Mouse (Mus musculus): ENCODE data around the gene Foxo4. TPM values are rescaled to one million over a fixed set of nuclear protein-coding genes. Genes with fewer than 3 reads are reported as not detected.

Foxo4 gene
- polyA plus RNA-seq, 1 experiment from 2014 or later, result 4.3 TPM

GRCm38 (mm10) chrX:101263892-101264291 lies 9.6 kb downstream of the Foxo4 start, which contains the start of gene Gm614:
Gene Gm614, minus strand, starts transcription at chrX:101263992.
- Histone ChIP-seq H3K9ac (replicated peaks; ENCODE audit: low read length) (no peak within 1 kb of the TSS), H3K27me3 (ENCODE audit: control insufficient read depth, insufficient read depth, low read length) (no peaks in the 10 kb centered on the region), H3K4me2 (ENCODE audit: low read depth, low read length) (no peak within 1 kb of the TSS), H3K36me3 (replicated peaks; ENCODE audit: control insufficient read depth, insufficient read depth, low read depth, low read length) (no peaks in the 10 kb centered on the region), H3K4me3 (ENCODE audit: low read depth, low read length) (no peak within 1 kb of the TSS), H3K9me3 (replicated peaks; ENCODE audit: control insufficient read depth, low read length) (no peaks in the 10 kb centered on the region), H3K27ac (replicated peaks; ENCODE audit: low read depth, low read length) (no peak within 1 kb of the TSS), H3K4me1 (ENCODE audit: control insufficient read depth, insufficient read depth, low read length) (no peaks in the 10 kb centered on the region)
- ATAC-seq (replicated peaks; ENCODE audit: insufficient number of reproducible peaks, low FRiP score, low TSS enrichment, low read depth) (no peak), DNase-seq (ENCODE audit: low spot score) (no peak)
- WGBS, result 87% methylated on average over 1 of the region's 1 CpGs

GRCm38 (mm10) chrX:101266631-101267030 lies 12.3 kb downstream of the Foxo4 start:
- no peak overlapping the region for H3K4me3 ChIP-seq (ENCODE audit: low read depth, low read length)
- no peaks in the 10 kb centered on the region for H3K4me1 ChIP-seq (ENCODE audit: control insufficient read depth, insufficient read depth, low read length)
- H3K36me3 ChIP-seq (replicated peaks; ENCODE audit: control insufficient read depth, insufficient read depth, low read depth, low read length), result no peaks in the 10 kb centered on the region
- DNase-seq (ENCODE audit: low spot score) (no peak), ATAC-seq (replicated peaks; ENCODE audit: insufficient number of reproducible peaks, low FRiP score, low TSS enrichment, low read depth) (no peak)
- H3K27ac ChIP-seq (replicated peaks; ENCODE audit: low read depth, low read length), result no peak overlapping the region
- H3K4me2 ChIP-seq (ENCODE audit: low read depth, low read length), result no peak overlapping the region
- 97% methylated on average over 6 of the region's 6 CpGs for WGBS
- H3K9me3 ChIP-seq (replicated peaks; ENCODE audit: control insufficient read depth, low read length), result no peaks in the 10 kb centered on the region
- no peak overlapping the region for H3K9ac ChIP-seq (replicated peaks; ENCODE audit: low read length)
- H3K27me3 ChIP-seq (ENCODE audit: control insufficient read depth, insufficient read depth, low read length), result no peaks in the 10 kb centered on the region

DNA sequence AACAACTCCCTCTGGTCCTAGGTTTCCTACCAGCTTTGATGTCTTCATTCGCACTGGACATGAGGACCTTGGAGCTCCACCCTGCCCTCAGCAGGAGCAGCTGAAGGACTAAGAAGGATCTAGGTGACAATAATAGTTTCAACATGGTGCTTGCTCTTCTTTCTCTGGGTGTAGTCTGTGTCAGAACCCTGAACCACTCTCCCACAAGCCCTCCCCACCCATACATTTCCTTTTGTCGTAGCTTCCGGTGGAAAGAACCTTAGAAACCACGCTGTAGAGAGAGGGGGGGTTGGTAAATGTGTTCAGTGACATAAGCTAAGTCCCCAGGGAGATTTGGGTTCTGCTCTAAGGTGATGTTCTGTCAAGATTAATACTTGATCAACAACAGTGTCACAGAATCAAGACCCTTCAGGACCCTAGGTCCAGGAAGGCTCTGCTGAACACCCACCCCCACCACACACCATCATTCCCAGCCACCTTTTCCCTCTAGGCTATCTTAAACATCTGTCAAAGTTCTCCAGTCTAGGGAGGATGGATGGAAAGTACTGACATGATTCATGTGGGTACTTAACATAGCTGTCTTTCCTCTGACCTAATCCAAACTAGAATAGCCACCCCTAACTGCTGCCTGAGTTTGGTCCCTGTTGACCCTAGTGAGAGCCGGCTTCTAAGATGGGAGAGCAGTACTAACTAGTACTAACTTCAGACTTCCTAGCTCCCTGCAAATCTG lies 13.9 kb downstream of the Foxo4 start, which contains the start of gene Il2rg:
Il2rg (minus strand) TSS at position 231 of the 730 bp plus-strand sequence.
- 70% methylated on average over 5 of the region's 5 CpGs for WGBS
- no peak within 1 kb of the TSS for H3K9ac ChIP-seq (replicated peaks; ENCODE audit: low read length)
- no peaks in the 10 kb centered on the region for H3K36me3 ChIP-seq (replicated peaks; ENCODE audit: control insufficient read depth, insufficient read depth, low read depth, low read length)
- no peaks in the 10 kb centered on the region for H3K27me3 ChIP-seq (ENCODE audit: control insufficient read depth, insufficient read depth, low read length)
- no peak for ATAC-seq (replicated peaks; ENCODE audit: insufficient number of reproducible peaks, low FRiP score, low TSS enrichment, low read depth)
- H3K4me3 ChIP-seq (ENCODE audit: low read depth, low read length), result no peak within 1 kb of the TSS
- no peaks in the 10 kb centered on the region for H3K4me1 ChIP-seq (ENCODE audit: control insufficient read depth, insufficient read depth, low read length)
- no peak for DNase-seq (ENCODE audit: low spot score)
- H3K9me3 ChIP-seq (replicated peaks; ENCODE audit: control insufficient read depth, low read length), result no peaks in the 10 kb centered on the region
- no peak within 1 kb of the TSS for H3K27ac ChIP-seq (replicated peaks; ENCODE audit: low read depth, low read length)
- no peak within 1 kb of the TSS for H3K4me2 ChIP-seq (ENCODE audit: low read depth, low read length)

DNA sequence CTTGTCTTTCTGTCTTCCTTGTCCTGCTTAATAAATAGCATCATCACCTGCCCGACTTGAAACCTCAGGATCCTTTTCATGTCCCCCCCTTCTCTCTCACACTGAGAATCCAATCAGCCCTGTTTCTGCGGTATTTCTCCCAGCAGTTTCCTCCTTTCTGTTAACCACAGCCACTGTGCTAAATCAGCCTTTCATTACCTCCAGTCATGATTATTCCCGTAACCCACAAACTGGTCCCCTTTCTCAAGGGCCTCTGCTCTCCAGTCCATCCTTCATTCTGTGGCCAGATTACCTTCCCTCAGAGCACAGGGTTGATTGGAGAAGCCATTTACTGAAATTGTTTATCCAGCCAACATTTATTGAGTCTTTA lies 14.4 kb downstream of the Foxo4 start, which contains the start of gene Gm20489:
Gm20489 (minus strand) TSS at position 269 of the 370 bp plus-strand sequence.
- 56% methylated on average over 3 of the region's 3 CpGs for WGBS
- Histone ChIP-seq H3K9ac (replicated peaks; ENCODE audit: low read length) (no peak within 1 kb of the TSS), H3K4me2 (ENCODE audit: low read depth, low read length) (no peak within 1 kb of the TSS), H3K4me1 (ENCODE audit: control insufficient read depth, insufficient read depth, low read length) (no peaks in the 10 kb centered on the region), H3K36me3 (replicated peaks; ENCODE audit: control insufficient read depth, insufficient read depth, low read depth, low read length) (no peaks in the 10 kb centered on the region), H3K4me3 (ENCODE audit: low read depth, low read length) (no peak within 1 kb of the TSS), H3K9me3 (replicated peaks; ENCODE audit: control insufficient read depth, low read length) (no peaks in the 10 kb centered on the region), H3K27ac (replicated peaks; ENCODE audit: low read depth, low read length) (no peak within 1 kb of the TSS), H3K27me3 (ENCODE audit: control insufficient read depth, insufficient read depth, low read length) (no peaks in the 10 kb centered on the region)
- ATAC-seq (replicated peaks; ENCODE audit: insufficient number of reproducible peaks, low FRiP score, low TSS enrichment, low read depth) (no peak), DNase-seq (ENCODE audit: low spot score) (no peak)

DNA sequence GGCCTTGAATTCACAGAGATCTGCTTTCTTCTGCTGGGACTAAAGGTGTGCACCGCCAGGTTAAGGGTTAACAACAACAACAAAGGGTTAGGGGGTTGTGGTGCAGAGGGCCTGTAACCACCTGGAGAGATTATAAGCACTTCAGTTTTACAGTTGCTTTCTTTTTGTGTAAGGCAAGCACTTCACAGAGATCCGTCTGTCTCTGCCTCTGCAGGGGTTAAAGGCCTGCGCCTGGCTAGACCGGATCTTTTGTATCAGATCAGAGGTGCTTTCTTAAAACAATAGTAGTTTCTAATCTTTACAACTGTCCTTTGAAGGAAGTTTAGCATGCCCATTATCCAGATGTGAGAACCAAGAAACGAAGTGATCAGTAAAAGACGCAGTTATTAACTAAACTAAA lies 19.1 kb downstream of the Foxo4 start:
- ATAC-seq (replicated peaks; ENCODE audit: insufficient number of reproducible peaks, low FRiP score, low TSS enrichment, low read depth), result peak; percentile 34; the same call in 1 of the 2 replicates
- Histone ChIP-seq H3K9ac (replicated peaks; ENCODE audit: low read length) (peak overlapping the region; percentile 71), H3K36me3 (replicated peaks; ENCODE audit: control insufficient read depth, insufficient read depth, low read depth, low read length) (no peaks in the 10 kb centered on the region), H3K9me3 (replicated peaks; ENCODE audit: control insufficient read depth, low read length) (no peaks in the 10 kb centered on the region), H3K4me2 (ENCODE audit: low read depth, low read length) (peak overlapping the region; percentile 10; the same call in 1 of the 2 replicates), H3K4me3 (ENCODE audit: low read depth, low read length) (0 out of 2 replicates have a peak overlapping the region, but pooled peaks have one; percentile 51), H3K27me3 (ENCODE audit: control insufficient read depth, insufficient read depth, low read length) (no peaks in the 10 kb centered on the region), H3K4me1 (ENCODE audit: control insufficient read depth, insufficient read depth, low read length) (no peaks in the 10 kb centered on the region), H3K27ac (replicated peaks; ENCODE audit: low read depth, low read length) (no peak overlapping the region)
- 24% methylated on average over 6 of the region's 6 CpGs for WGBS
- DNase-seq (ENCODE audit: low spot score), result no peak

- Histone ChIP-seq H3K9me3 (replicated peaks; ENCODE audit: control insufficient read depth, low read length) (no peaks in the 10 kb centered on the region), H3K27me3 (ENCODE audit: control insufficient read depth, insufficient read depth, low read length) (no peaks in the 10 kb centered on the region), H3K4me3 (ENCODE audit: low read depth, low read length) (peak within 1 kb of the TSS; percentile 51), H3K27ac (replicated peaks; ENCODE audit: low read depth, low read length) (0 out of 2 replicates have a peak within 1 kb of the TSS, but pooled peaks have one; percentile 20), H3K36me3 (replicated peaks; ENCODE audit: control insufficient read depth, insufficient read depth, low read depth, low read length) (no peaks in the 10 kb centered on the region), H3K9ac (replicated peaks; ENCODE audit: low read length) (peak within 1 kb of the TSS; percentile 71), H3K4me2 (ENCODE audit: low read depth, low read length) (peak within 1 kb of the TSS; percentile 46), H3K4me1 (ENCODE audit: control insufficient read depth, insufficient read depth, low read length) (no peaks in the 10 kb centered on the region)
- DNase-seq (ENCODE audit: low spot score) (peak; percentile 90), ATAC-seq (replicated peaks; ENCODE audit: insufficient number of reproducible peaks, low FRiP score, low TSS enrichment, low read depth) (peak; percentile 96)
- 10% methylated on average over 53 of the region's 54 CpGs for WGBS
Measured at GRCm38 (mm10) chrX:101273875-101274738, 19.8 kb downstream of the Foxo4 start, which contains the start of gene Med12. Gene Med12, plus strand, starts transcription at chrX:101274030.

- no peaks in the 10 kb centered on the region; the same call in 1 of the 2 replicates for H3K36me3 ChIP-seq (replicated peaks; ENCODE audit: control insufficient read depth, insufficient read depth, low read depth, low read length)
- H3K27me3 ChIP-seq (ENCODE audit: control insufficient read depth, insufficient read depth, low read length), result no peaks in the 10 kb centered on the region
- ATAC-seq (replicated peaks; ENCODE audit: insufficient number of reproducible peaks, low FRiP score, low TSS enrichment, low read depth) (no peak), DNase-seq (ENCODE audit: low spot score) (no peak)
- H3K4me2 ChIP-seq (ENCODE audit: low read depth, low read length), result no peak overlapping the region
- no peaks in the 10 kb centered on the region for H3K9me3 ChIP-seq (replicated peaks; ENCODE audit: control insufficient read depth, low read length)
- no peak overlapping the region for H3K9ac ChIP-seq (replicated peaks; ENCODE audit: low read length)
- no peak overlapping the region for H3K27ac ChIP-seq (replicated peaks; ENCODE audit: low read depth, low read length)
- no peak overlapping the region for H3K4me3 ChIP-seq (ENCODE audit: low read depth, low read length)
- WGBS, result 82% methylated on average over 6 of the region's 6 CpGs
- H3K4me1 ChIP-seq (ENCODE audit: control insufficient read depth, insufficient read depth, low read length), result no peaks in the 10 kb centered on the region
Measured at GRCm38 (mm10) chrX:101282813-101283212, 28.5 kb downstream of the Foxo4 start.
